Mouse (Mus musculus) left cerebral cortex, adult 18-20 months (tissue): ENCODE measurements around the gene Agrn. TPM values are rescaled to one million over a fixed set of nuclear protein-coding genes. Genes with fewer than 3 reads are reported as not detected.

Experiments used
- DNase-seq, 2 experiments: peaks; one replicate each; pipeline ENCODE4 v3.0.0; 2021 to 2022; ENCODE audit warnings: low spot score in 2 of 2, mixed read lengths in 1 of 2
- long read RNA-seq, 2 experiments: library from polyadenylated mRNA; stranded (forward); transcript quantifications; one replicate each; pipeline ENCODE4 v2.0.0; 2021
- total RNA-seq, 2 experiments: library from RNA; stranded (reverse); gene quantifications; 2 replicates each; pipeline ENCODE4 v1.2.3; 2021

The Agrn gene
- total RNA-seq, result 100 to 1,000 TPM; 118 to 129 TPM
- long read RNA-seq, experiment 1, full-length matches to known transcripts, result 2 of 33 reads
- long read RNA-seq, experiment 1, partial matches to known transcripts, result 10 of 33 reads
- long read RNA-seq, experiment 1, other reads (novel, unspliced or antisense), result 21 of 33 reads
- long read RNA-seq, experiment 2, partial matches to known transcripts, result 5 of 25 reads
- long read RNA-seq, experiment 2, other reads (novel, unspliced or antisense), result 20 of 25 reads

GRCm38 (mm10) chr4:156197131-156197828 lies at the start of gene Agrn:
Gene Agrn, minus strand, starts transcription at chr4:156197488.
- peak; percentile 49 to 50 for DNase-seq

DNA sequence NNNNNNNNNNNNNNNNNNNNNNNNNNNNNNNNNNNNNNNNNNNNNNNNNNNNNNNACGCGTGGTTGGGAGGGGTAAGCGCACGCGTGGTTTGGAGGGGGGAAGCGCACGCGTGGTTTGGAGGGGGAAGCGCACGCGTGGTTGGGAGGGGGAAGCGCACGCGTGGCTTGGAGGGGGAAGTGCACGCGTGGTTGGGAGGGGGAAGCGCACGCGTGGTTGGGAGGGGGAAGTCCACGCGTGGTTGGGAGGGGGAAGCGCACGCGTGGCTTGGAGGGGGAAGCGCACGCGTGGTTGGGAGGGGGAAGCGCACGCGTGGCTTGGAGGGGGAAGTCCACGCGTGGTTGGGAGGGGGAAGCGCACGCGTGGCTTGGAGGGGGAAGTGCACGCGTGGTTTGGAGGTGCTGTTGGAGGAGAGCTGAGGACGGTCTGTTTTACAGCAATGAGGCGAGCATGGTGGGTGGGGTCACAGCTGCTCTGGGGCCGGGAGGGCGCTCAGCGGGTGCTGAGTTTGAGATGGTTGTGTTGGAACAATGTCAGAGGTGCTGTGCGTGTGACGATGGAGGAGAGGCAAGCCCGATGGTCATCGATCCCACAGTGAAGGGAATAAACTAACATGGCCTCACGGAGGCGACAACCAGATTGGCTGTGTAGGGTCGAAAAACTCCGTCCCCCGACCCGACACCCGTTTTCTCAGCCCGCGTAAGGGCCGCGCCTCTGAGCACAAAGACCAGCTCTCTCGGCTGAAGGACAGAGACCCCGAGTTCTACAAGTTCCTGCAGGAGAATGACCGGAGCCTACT lies 39.6 kb upstream of the Agrn start:
- no peak for DNase-seq

DNA sequence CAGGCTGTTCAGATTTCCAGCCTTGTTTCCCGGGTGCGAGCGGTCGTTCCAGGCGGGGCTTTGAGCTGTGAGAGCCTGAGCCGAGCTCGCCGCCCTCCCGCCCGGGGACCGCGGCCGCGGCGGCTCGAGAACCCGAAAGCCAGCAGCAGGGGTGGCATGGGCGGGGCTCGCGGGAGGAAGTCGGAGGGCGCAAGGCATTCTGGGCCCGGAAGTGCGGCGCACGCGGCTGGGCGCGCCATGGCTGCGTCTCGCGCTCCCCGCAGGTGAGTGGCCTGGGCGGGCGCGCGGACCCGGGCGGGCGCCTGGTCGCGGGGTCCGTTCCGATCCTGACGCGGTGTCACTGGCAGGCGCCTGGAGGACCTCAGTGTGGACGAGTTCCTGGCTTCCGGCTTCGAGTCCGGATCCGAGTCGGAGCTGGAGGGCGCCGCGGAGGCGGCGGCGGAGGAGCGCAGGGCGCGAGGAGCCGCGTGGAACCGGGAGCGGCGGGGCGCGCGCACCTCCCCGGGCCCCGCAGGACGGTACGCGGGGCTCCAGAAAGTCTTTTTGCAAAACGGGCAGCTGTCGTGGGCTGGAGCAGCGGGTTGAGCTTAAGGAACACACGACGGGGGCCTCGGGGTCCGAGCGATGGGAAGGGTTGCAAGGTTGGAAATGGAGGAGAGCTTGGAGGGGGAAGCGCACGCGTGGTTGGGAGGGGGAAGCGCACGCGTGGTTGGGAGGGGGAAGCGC lies 38.7 kb upstream of the Agrn start, which contains the start of gene Noc2l:
Gene Noc2l (plus strand): TSS at position 203 of the 726 bp plus-strand sequence.
- DNase-seq, result peak; percentile 93

GRCm38 (mm10) chr4:156235360-156235770 lies 38.1 kb upstream of the Agrn start:
- no peak for DNase-seq

- peak; percentile 73 to 80 for DNase-seq
These were observed 37.5 kb upstream of the Agrn start, which contains the start of gene Plekhn1 for GRCm38 (mm10) chr4:156234701-156235213. Gene Plekhn1, minus strand, starts transcription at chr4:156234857.

DNA sequence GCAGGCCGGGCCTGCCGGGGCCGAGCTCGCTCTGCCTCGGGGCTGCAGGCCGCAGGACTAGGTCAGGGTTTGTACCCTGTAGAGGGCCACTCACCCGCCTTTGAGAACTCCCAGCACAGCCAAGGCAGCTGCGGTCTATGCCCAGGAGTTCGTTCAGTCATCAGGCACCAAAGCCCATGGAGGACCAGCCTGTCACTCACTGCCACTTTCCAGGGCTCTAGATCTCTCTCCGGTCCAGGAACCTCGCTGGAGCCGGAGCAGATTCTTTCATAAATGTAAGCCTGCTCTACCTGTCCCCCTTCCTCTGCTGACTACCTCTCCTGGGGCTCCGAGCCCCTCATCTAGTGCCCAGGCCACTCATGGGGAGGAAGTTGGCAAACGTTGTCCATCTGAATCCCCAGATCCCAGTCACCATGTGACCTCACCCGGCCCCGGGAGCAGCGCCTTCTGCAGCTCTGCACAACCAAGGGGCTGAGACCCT lies 36.8 kb upstream of the Agrn start:
- no peak for DNase-seq

DNA sequence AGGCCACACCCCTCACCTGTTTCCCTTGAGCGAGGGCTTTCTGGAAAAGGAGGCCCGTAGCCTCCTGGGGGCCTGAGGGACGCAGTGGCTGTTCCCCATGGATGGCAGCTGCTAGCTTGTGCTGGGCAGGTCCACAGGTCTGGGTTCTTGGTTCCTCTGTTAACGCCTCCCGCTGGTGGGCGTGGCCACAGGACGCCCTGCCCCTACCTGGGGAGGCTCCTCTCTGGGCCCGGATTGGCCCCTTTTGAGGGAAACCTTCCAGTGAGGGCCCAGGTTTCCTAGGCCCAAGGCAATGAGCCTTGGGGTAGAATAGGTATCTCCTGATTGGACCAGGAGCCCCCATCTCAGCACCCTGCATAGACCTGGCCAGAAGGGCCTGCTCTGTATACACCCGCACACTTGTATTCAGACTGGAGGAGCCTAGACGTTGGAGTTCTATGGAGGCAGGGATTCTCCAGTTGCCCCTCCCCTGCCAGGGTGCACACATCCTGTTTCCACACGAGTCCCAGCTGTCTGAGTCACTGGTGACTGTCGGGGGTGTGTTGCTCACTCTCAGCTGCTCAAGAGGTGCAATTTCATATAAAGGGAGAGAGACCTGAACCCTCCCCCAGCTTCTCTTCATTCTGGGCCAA lies 31.2 kb upstream of the Agrn start:
- DNase-seq, result peak; percentile 23 to 36

- no peak for DNase-seq
These were observed 30.6 kb upstream of the Agrn start for GRCm38 (mm10) chr4:156227752-156228392.

DNA sequence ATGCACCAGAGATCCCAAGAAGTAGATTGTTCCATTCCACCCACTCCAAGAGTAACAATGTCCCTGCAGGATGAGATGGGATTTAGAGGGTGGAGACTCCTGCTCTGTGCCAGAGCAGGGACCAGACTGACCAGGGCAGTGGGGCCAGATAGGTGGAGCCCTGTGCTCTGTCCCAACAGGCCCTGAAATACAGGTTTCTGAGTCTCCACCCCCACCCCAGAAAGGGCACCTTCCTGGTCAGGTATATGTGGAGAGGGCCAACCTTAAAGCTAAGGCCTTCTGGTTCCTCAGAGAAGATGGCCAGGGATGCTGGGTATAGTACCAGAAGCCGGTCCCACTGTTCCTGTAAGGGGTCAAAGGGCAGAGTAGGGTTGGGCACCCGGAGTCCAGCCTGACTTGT lies 27.0 kb upstream of the Agrn start:
- DNase-seq, result no peak

GRCm38 (mm10) chr4:156219936-156220335 lies 22.6 kb upstream of the Agrn start:
- no peak for DNase-seq

DNA sequence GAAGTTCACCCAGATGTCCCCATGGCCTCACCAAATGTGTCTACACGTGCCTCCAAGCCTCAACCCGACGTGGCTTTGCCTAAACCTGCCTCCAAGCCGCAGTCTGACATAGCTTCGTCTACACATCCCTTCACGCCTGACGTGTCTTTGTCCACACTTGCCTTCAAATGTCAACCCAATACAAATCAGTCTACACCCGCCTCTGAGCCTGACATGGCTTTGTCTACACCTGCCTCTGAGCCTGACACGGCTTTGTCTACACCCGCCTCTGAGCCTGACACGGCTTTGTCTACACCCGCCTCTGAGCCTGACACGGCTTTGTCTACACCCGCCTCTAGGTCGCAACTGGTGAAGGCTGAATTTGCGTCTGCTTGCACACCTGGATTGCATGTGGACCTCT lies 20.6 kb upstream of the Agrn start:
- no peak for DNase-seq

- no peak for DNase-seq
These were observed 19.9 kb upstream of the Agrn start for GRCm38 (mm10) chr4:156217022-156217669.

DNA sequence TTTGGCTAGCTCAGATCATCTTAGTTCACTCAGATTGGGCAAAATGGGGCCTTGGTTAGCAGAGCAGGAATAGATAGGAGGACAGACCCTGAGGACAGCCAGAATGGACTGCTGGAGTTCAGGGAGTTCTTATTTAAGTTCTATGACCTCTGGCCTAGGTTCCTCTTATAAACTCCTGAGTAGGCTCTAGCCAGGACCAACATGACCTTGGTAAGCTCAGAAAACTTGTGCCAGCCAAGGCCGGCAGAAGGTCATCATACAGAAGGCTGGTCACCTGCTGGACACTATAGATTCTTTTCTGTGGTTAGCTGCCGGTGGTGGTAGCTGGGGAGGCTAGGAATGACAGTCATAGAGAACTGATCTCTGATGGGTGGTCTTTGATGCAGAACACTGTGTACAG lies 18.9 kb upstream of the Agrn start:
- no peak for DNase-seq

GRCm38 (mm10) chr4:156215649-156216048 lies 18.4 kb upstream of the Agrn start, which contains the start of gene Perm1:
Gene Perm1, plus strand, starts transcription at chr4:156215868.
- DNase-seq, result no peak

DNA sequence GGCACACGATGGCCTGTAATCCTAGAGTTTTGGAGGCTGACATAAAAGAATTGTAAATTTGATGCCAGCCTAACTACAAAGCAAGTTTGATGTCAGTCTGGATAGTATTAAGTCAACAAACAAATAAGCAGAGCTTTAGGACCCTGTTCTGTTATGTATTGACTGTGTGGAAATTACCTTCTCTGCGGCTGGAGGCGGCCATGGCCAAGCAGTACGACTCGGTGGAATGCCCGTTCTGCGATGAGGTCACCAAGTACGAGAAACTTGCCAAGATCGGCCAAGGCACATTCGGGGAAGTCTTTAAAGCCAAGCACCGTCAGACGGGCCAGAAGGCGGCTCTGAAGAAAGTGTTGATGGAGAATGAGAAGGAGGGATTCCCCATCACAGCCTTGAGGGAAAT lies 15.8 kb upstream of the Agrn start:
- DNase-seq, result no peak

DNA sequence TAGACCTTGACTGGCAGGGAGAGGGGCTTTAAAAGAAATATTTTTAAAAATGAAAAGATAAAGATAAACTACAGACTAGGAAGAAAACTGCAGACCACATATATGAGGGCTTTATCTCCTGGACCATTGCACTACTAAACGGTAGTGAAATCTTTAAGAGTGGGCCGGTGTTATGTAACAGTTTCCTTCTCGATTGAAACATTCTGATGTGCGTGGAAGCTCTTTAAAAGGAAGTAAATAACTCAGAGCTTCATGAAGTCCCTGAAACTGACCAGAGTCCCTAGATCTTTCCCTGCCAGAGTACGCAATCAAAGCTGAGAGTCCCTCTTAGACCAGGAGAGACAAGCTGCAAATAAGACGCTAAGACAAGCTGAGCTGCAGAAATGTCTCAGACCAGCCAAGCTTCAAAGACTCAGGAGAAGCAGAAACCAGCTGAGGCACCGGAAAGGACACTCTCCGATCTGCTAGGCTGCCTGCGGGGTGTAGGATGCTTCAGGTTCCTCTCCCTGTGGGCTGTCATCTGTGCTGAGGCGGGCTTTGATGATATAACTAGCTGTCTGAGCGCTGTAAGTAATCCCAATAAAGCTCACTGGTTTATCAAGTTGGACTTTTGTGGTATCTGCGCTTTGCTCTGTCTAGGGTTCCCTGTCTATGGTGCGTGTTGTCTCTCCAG lies 12.8 kb upstream of the Agrn start:
- DNase-seq, result no peak

GRCm38 (mm10) chr4:156208872-156209271 lies 11.6 kb upstream of the Agrn start:
- DNase-seq, result no peak

DNA sequence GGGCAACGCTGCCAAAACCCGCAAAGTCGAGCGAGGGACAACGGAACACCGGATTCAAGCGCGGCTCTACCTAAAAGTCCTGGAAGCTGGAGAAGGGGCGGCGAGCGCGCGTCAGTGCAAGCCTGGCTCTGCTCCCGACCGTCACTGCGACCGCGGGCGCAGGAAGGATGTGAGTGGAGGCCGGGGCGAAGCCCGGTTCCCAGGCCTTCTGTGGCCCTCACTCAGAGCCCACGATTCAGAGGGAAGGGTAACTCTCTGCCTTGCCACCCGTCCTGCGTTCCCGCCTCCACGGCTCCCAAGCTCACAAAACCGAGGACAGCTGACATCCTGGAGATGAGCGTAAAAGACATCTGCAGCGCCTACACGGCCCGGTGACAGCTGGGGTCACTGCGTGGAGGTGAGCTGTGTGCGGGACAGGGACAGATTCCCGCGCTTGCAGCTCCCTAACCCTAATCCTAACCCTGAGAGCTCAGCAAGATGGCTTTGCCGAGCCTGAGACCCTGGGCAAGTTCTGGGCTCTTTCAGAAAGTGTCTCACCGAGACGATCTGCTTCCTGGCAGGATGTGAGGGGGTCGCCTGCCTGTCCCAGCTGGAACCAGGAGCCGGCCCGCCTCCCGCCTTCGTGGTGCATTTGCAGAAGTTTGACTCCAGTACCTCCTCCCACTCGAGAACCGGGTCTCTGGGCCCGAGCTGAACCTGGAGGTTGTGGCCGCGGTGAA lies 6.3 kb upstream of the Agrn start:
- DNase-seq, result peak; percentile 18 to 28
